Mouse (Mus musculus) thymus, adult 2 months (tissue): ENCODE results near the gene Acvr2b.

Source experiments
- CTCF ChIP-seq: fragments of 200-500 bp; IDR thresholded peaks from 2 replicates; pipeline ENCODE4 v1.5.1; 2012; ENCODE audit warnings: mild to moderate bottlenecking, control low read depth, low read length, moderate library complexity, borderline replicate concordance; ENCODE audit not compliant: control insufficient read depth, poor library complexity, insufficient read depth; ENCODE audit errors: extremely low read depth
- POLR2A ChIP-seq: fragments of 200-500 bp; IDR thresholded peaks from 2 replicates; pipeline ENCODE4 v1.6.1; 2012; ENCODE audit warnings: mild to moderate bottlenecking, low read length, control low read depth, moderate library complexity; ENCODE audit not compliant: control insufficient read depth, poor library complexity, insufficient read depth; ENCODE audit errors: extremely low read depth

GRCm38 (mm10) chr9:119484420-119484819, 82.5 kb downstream of the Acvr2b start:
- TF ChIP-seq POLR2A (no peak), CTCF (no peak)
